Mouse (Mus musculus) limb, embryonic 13.5 days (tissue): ENCODE measurements around the gene Nat8f7. TPM values are rescaled to one million over a fixed set of nuclear protein-coding genes. Genes with fewer than 3 reads are reported as not detected.
"Not testable (repeated sequence)": the region's sequence is repeated elsewhere in the genome, so short reads cannot be mapped to it uniquely, and the experiment has no call there.

Source experiments
- ATAC-seq: fragments of 200-750 bp; cut with Nextera tagmentation; 2 replicates; pipeline ENCODE4 v1.8.0; 2017; ENCODE audit warnings: low read depth, moderate number of reproducible peaks, moderate TSS enrichment; ENCODE audit not compliant: low FRiP score
- H3K27ac ChIP-seq: fragments of 300-500 bp; sonication (generic); 2 replicates; pipeline ENCODE4 v1.5.1; 2015; ENCODE audit warnings: inconsistent platforms, mild to moderate bottlenecking, moderate library complexity
- H3K27me3 ChIP-seq: fragments of 300-500 bp; sonication (generic); 2 replicates; pipeline ENCODE4 v1.6.1; 2015; ENCODE audit warnings: mild to moderate bottlenecking, inconsistent platforms
- H3K36me3 ChIP-seq: fragments of 300-500 bp; sonication (generic); 2 replicates; pipeline ENCODE4 v1.6.1; 2015; ENCODE audit warnings: inconsistent platforms, mild to moderate bottlenecking, moderate library complexity
- H3K4me1 ChIP-seq: fragments of 300-500 bp; sonication (generic); 2 replicates; pipeline ENCODE4 v1.6.1; 2015; ENCODE audit warnings: inconsistent platforms
- H3K4me2 ChIP-seq: fragments of 300-500 bp; sonication (generic); replicated peaks from 2 replicates; pipeline ENCODE4 v1.6.1; 2015; ENCODE audit warnings: inconsistent platforms, mild to moderate bottlenecking, moderate library complexity
- H3K4me3 ChIP-seq: fragments of 300-500 bp; sonication (generic); 2 replicates; pipeline ENCODE4 v1.5.1; 2015; ENCODE audit warnings: moderate library complexity, mild to moderate bottlenecking, inconsistent platforms
- H3K9ac ChIP-seq: fragments of 300-500 bp; sonication (generic); 2 replicates; pipeline ENCODE4 v1.6.1; 2015; ENCODE audit warnings: mild to moderate bottlenecking, inconsistent platforms
- H3K9me3 ChIP-seq: fragments of 300-500 bp; sonication (generic); 2 replicates; pipeline ENCODE4 v1.6.1; 2016; ENCODE audit warnings: inconsistent platforms
- WGBS: fragments of 180-500 bp; shearing (Covaris S2); methylation state at CpG from one replicate; pipeline ENCODE4 v1.1.7; 2015; 5-methylcytosine and 5-hydroxymethylcytosine counted together
- microRNA-seq: library from miRNA; unstranded; fragments of <30 nt; microRNA quantifications from one replicate; pipeline ENCODE4, GENCODE M21; 2016
- polyA plus RNA-seq: library from polyadenylated mRNA; unstranded; fragments of >200 nt; fragmentation: Nextera tagmentation; extraction: Ambion mirVana; gene quantifications from 2 replicates; pipeline ENCODE4 v1.2.1, GENCODE M21; 2015

The Nat8f7 gene
- polyA plus RNA-seq: not detected in 2 replicates

- ATAC-seq: not testable (repeated sequence)
- 83% methylated on average over 10 of the region's 10 CpGs for WGBS
Observed at GRCm38 (mm10) chr6:85713105-85713504, at the start of gene Nat8f7. Gene Nat8f7 (minus strand): TSS chr6:85713205.

GRCm38 (mm10) chr6:85762678-85763077, 49.7 kb upstream of the Nat8f7 start:
- 87% methylated on average over 1 of the region's 2 CpGs for WGBS
- not testable (repeated sequence) for H3K27me3 ChIP-seq, H3K4me1 ChIP-seq, H3K4me3 ChIP-seq, H3K4me2 ChIP-seq, H3K9me3 ChIP-seq, H3K27ac ChIP-seq, H3K9ac ChIP-seq, ATAC-seq, H3K36me3 ChIP-seq

More at GRCm38 (mm10) chr6:85713105-85713504, at the start of gene Nat8f7:
- H3K27me3 ChIP-seq, H3K4me1 ChIP-seq, H3K4me2 ChIP-seq, H3K36me3 ChIP-seq, H3K9ac ChIP-seq, H3K9me3 ChIP-seq, H3K27ac ChIP-seq, H3K4me3 ChIP-seq: not testable (repeated sequence)

GRCm38 (mm10) chr6:85755705-85756249, 42.8 kb upstream of the Nat8f7 start:
- H3K4me1 ChIP-seq, ATAC-seq, H3K27me3 ChIP-seq, H3K9me3 ChIP-seq, H3K36me3 ChIP-seq, H3K4me3 ChIP-seq, H3K9ac ChIP-seq, H3K27ac ChIP-seq, H3K4me2 ChIP-seq: not testable (repeated sequence)
- 48% methylated on average over 4 of the region's 6 CpGs for WGBS

- not testable (repeated sequence) for H3K27me3 ChIP-seq, H3K36me3 ChIP-seq, H3K4me2 ChIP-seq, ATAC-seq, H3K4me3 ChIP-seq, H3K9me3 ChIP-seq, H3K4me1 ChIP-seq, H3K9ac ChIP-seq, H3K27ac ChIP-seq
- WGBS: 67% methylated on average over 1 of the region's 1 CpGs
Observed at GRCm38 (mm10) chr6:85709607-85710006, 3.4 kb downstream of the Nat8f7 start.

- not testable (repeated sequence) for H3K27ac ChIP-seq, H3K27me3 ChIP-seq, H3K4me3 ChIP-seq, H3K4me2 ChIP-seq, ATAC-seq, H3K9me3 ChIP-seq, H3K4me1 ChIP-seq, H3K36me3 ChIP-seq, H3K9ac ChIP-seq
- WGBS: 91% methylated on average over 5 of the region's 5 CpGs
Observed at GRCm38 (mm10) chr6:85709206-85709605, 3.8 kb downstream of the Nat8f7 start.

GRCm38 (mm10) chr6:85701943-85702342, 11.1 kb downstream of the Nat8f7 start:
- not testable (repeated sequence) for H3K4me3 ChIP-seq, H3K27ac ChIP-seq, H3K9ac ChIP-seq, H3K36me3 ChIP-seq, ATAC-seq, H3K9me3 ChIP-seq, H3K4me1 ChIP-seq, H3K4me2 ChIP-seq, H3K27me3 ChIP-seq
- WGBS: 59% methylated on average over 2 of the region's 4 CpGs

Small RNAs within 50 kb of the gene (microRNA-seq; reads per million reads assigned to microRNA genes)
- gene Gm27317: not detected

Other genes with a start within 250 kb of the Nat8f7 start
- 0.47 and 0.54 TPM in 2 replicates for gene Fbxo41, start 210.2 kb downstream of the Nat8f7 start, polyA plus RNA-seq
- not detected in 2 replicates for gene Egr4, start 199.6 kb downstream of the Nat8f7 start, polyA plus RNA-seq
- 6.2 and 6.6 TPM in 2 replicates for gene Alms1, start 125.7 kb downstream of the Nat8f7 start, polyA plus RNA-seq
- 0.11 TPM in 2 replicates for gene Nat8f3, start 52.5 kb upstream of the Nat8f7 start, polyA plus RNA-seq
- not detected in 2 replicates for gene Nat8f6, start 107.7 kb upstream of the Nat8f7 start, polyA plus RNA-seq
- gene Nat8f5, start 107.8 kb upstream of the Nat8f7 start, polyA plus RNA-seq: not detected in 2 replicates
- gene Nat8, start 118.9 kb upstream of the Nat8f7 start, polyA plus RNA-seq: 0.17 TPM in 1 of 2 replicates, not detected in the other
- not detected in 2 replicates for gene Nat8f2, start 156.0 kb upstream of the Nat8f7 start, polyA plus RNA-seq
- gene Nat8f4, start 191.7 kb upstream of the Nat8f7 start, polyA plus RNA-seq: 1.8 and 2.5 TPM in 2 replicates
- 38.4 and 38.8 TPM in 2 replicates for gene Tprkb, start 198.7 kb upstream of the Nat8f7 start, polyA plus RNA-seq
- 6.9 and 7.8 TPM in 2 replicates for gene Nat8f1, start 202.5 kb upstream of the Nat8f7 start, polyA plus RNA-seq
- 41.3 and 51.1 TPM in 2 replicates for gene Dusp11, start 248.5 kb upstream of the Nat8f7 start, polyA plus RNA-seq